Mouse (Mus musculus) heart, postnatal 0 days (tissue): ENCODE results near the gene Nup62. TPM values are rescaled to one million over a fixed set of nuclear protein-coding genes. Genes with fewer than 3 reads are reported as not detected.

Experiments used
- ATAC-seq: fragments of 200-750 bp; cut with Nextera tagmentation; 2 replicates; pipeline ENCODE4 v1.8.0; 2017; ENCODE audit warnings: low read depth, moderate number of reproducible peaks, moderate library complexity; ENCODE audit not compliant: insufficient read depth
- DNase-seq: peaks from one replicate; pipeline ENCODE4 v3.0.0-alpha.2; 2016; ENCODE audit warnings: low spot score
- H3K27ac ChIP-seq: fragments of 300-500 bp; sonication (generic); 2 replicates; pipeline ENCODE4 v1.5.1; 2014; ENCODE audit warnings: low read depth, mild to moderate bottlenecking
- H3K27me3 ChIP-seq: fragments of 300-500 bp; sonication (generic); 2 replicates; pipeline ENCODE4 v1.6.1; 2014; ENCODE audit warnings: low read length, mixed read lengths; ENCODE audit not compliant: control insufficient read depth, insufficient read depth
- H3K36me3 ChIP-seq: fragments of 300-500 bp; sonication (generic); replicated peaks from 2 replicates; pipeline ENCODE4 v1.6.1; 2014; ENCODE audit warnings: low read length, mixed read lengths; ENCODE audit not compliant: control insufficient read depth, insufficient read depth
- H3K4me1 ChIP-seq: fragments of 300-500 bp; sonication (generic); 2 replicates; pipeline ENCODE4 v1.6.1; 2014; ENCODE audit warnings: antibody characterized with exemption; ENCODE audit not compliant: control insufficient read depth, insufficient read depth
- H3K4me2 ChIP-seq: fragments of 300-500 bp; sonication (generic); 2 replicates; pipeline ENCODE4 v1.6.1; 2014; ENCODE audit warnings: low read depth, mild to moderate bottlenecking, low read length, moderate library complexity
- H3K4me3 ChIP-seq: fragments of 300-500 bp; sonication (generic); 2 replicates; pipeline ENCODE4 v1.5.1; 2014; ENCODE audit warnings: low read depth, low read length
- H3K9ac ChIP-seq: fragments of 300-500 bp; sonication (generic); replicated peaks from 2 replicates; pipeline ENCODE4 v1.6.1; 2014; ENCODE audit warnings: low read depth, low read length, mixed read lengths
- H3K9me3 ChIP-seq: fragments of 300-500 bp; sonication (generic); replicated peaks from 2 replicates; pipeline ENCODE4 v1.6.1; 2016; ENCODE audit warnings: low read length; ENCODE audit not compliant: control insufficient read depth
- CTCF ChIP-seq: IDR thresholded peaks from 2 replicates; pipeline ENCODE4 v1.5.1; 2016; ENCODE audit warnings: antibody characterized with exemption, control low read depth, low read depth
- EP300 ChIP-seq: IDR thresholded peaks from 2 replicates; pipeline ENCODE4 v1.6.1; 2016; ENCODE audit warnings: antibody characterized with exemption, low read depth
- WGBS: fragments of 180-500 bp; shearing (Covaris S2); extraction: QIAGEN DNeasy Blood & Tissue Kit; methylation state at CpG from one replicate; pipeline ENCODE4 v1.1.7; 2014; 5-methylcytosine and 5-hydroxymethylcytosine counted together
- polyA plus RNA-seq: library from polyadenylated mRNA; unstranded; fragments of >200 nt; fragmentation: Nextera tagmentation; extraction: Ambion mirVana; gene quantifications from 2 replicates; pipeline ENCODE4 v1.2.1, GENCODE M21; 2015
- total RNA-seq: library from RNA; depleted of rRNA; stranded (reverse); fragments of >200 nt; gene quantifications from 2 replicates; pipeline ENCODE4 v1.2.3, GENCODE M21; 2014; ENCODE audit warnings: low replicate concordance

The Nup62 gene
- total and polyA plus RNA-seq, 2 experiments from 2014 or later: 40.9 to 75.3 TPM

- Histone ChIP-seq H3K27me3 (peaks cover 5% of the 10 kb centered on the region; the same call in 1 of the 2 replicates), H3K4me3 (no peak overlapping the region), H3K4me1 (peaks cover 20% of the 10 kb centered on the region), H3K9ac (no peak overlapping the region), H3K27ac (no peak overlapping the region), H3K9me3 (no peaks in the 10 kb centered on the region), H3K4me2 (no peak overlapping the region), H3K36me3 (peaks cover 18% of the 10 kb centered on the region)
- DNase-seq: no peak
- ATAC-seq: no peak
- WGBS: 80% methylated on average over 9 of the region's 9 CpGs
- TF ChIP-seq CTCF (no peak), EP300 (no peak)
Observed at GRCm38 (mm10) chr7:44836423-44837053, 20.6 kb downstream of the Nup62 start.

GRCm38 (mm10) chr7:44838073-44838472, 22.2 kb downstream of the Nup62 start:
- Histone ChIP-seq H3K27ac (no peak overlapping the region), H3K9ac (no peak overlapping the region), H3K4me2 (no peak overlapping the region), H3K27me3 (peaks cover 5% of the 10 kb centered on the region; the same call in 1 of the 2 replicates), H3K36me3 (peaks cover 23% of the 10 kb centered on the region), H3K4me1 (peaks cover 20% of the 10 kb centered on the region), H3K4me3 (no peak overlapping the region), H3K9me3 (no peaks in the 10 kb centered on the region)
- ATAC-seq: no peak
- DNase-seq: no peak
- WGBS: 82% methylated on average over 6 of the region's 6 CpGs
- TF ChIP-seq EP300 (no peak), CTCF (no peak)

GRCm38 (mm10) chr7:44839171-44839490, 23.2 kb downstream of the Nup62 start:
- Histone ChIP-seq H3K27me3 (peaks cover 5% of the 10 kb centered on the region; the same call in 1 of the 2 replicates), H3K4me3 (peak overlapping the region; percentile 28)
- no peak for ATAC-seq

GRCm38 (mm10) chr7:44839491-44840191, 23.8 kb downstream of the Nup62 start:
- Histone ChIP-seq H3K4me2 (peak overlapping the region; percentile 58), H3K27me3 (peaks cover 5% of the 10 kb centered on the region; the same call in 1 of the 2 replicates), H3K9me3 (no peaks in the 10 kb centered on the region), H3K27ac (no peak overlapping the region), H3K4me1 (peaks cover 20% of the 10 kb centered on the region), H3K36me3 (peaks cover 39% of the 10 kb centered on the region), H3K9ac (0 out of 2 replicates have a peak overlapping the region, but pooled peaks have one; percentile 4), H3K4me3 (peak overlapping the region; percentile 28)
- peak; percentile 58 for DNase-seq
- TF ChIP-seq EP300 (peak; percentile 58; the same call in 1 of the 2 replicates), CTCF (no peak)
- ATAC-seq: peak; percentile 54
- WGBS: 2% methylated on average over 57 of the region's 58 CpGs

More at GRCm38 (mm10) chr7:44839171-44839490, 23.2 kb downstream of the Nup62 start:
- DNase-seq: no peak
- peak overlapping the region; percentile 58 for H3K4me2 ChIP-seq
- no peaks in the 10 kb centered on the region for H3K9me3 ChIP-seq
- H3K36me3 ChIP-seq: peaks cover 34% of the 10 kb centered on the region
- WGBS: 32% methylated on average over 11 of the region's 11 CpGs
- no peak overlapping the region for H3K27ac ChIP-seq
- H3K9ac ChIP-seq: no peak overlapping the region
- peaks cover 20% of the 10 kb centered on the region for H3K4me1 ChIP-seq
- TF ChIP-seq CTCF (no peak), EP300 (no peak)

- WGBS: 61% methylated on average over 14 of the region's 14 CpGs
- Histone ChIP-seq H3K4me1 (peaks cover 20% of the 10 kb centered on the region), H3K4me3 (no peak overlapping the region), H3K27me3 (peaks cover 5% of the 10 kb centered on the region; the same call in 1 of the 2 replicates), H3K4me2 (no peak overlapping the region), H3K36me3 (peaks cover 47% of the 10 kb centered on the region), H3K27ac (no peak overlapping the region), H3K9ac (no peak overlapping the region), H3K9me3 (no peaks in the 10 kb centered on the region)
- DNase-seq (no peak), ATAC-seq (no peak)
- TF ChIP-seq CTCF: no peak
- no peak for TF ChIP-seq EP300
Observed at GRCm38 (mm10) chr7:44840426-44840825, 24.5 kb downstream of the Nup62 start.
